ENCODE assay signal across 9 mouse cellular contexts in genomic region chr11:81374841-81375240, GRCm38 (mm10).
DNase-seq lines count a peak whose midpoint lies in the region; ATAC-seq and TF ChIP-seq lines count a peak whose summit lies in the region.
"Had no signal": no experiment of that assay in that cellular context is flagged by ENCODE, and none has a peak within 500 bp of the region (broad histone marks: within the 10 kb centered on the region; RNA-seq: fewer than 3 reads in every experiment).

No protein-coding gene starts in this region.

- H3K27me3 ChIP-seq in forebrain, embryonic 14.5 days (replicated peaks; ENCODE audit: control insufficient read depth, insufficient read depth, low read length) = no peaks in the 10 kb centered on the region
- no peaks in the 10 kb centered on the region for H3K27me3 ChIP-seq in forebrain, embryonic 15.5 days
- no peaks in the 10 kb centered on the region for H3K27me3 ChIP-seq in stomach, postnatal 0 days (ENCODE audit: control insufficient read depth, insufficient read depth, low read length)
- H3K27me3 ChIP-seq: liver, embryonic 15.5 days had no signal

- DNase-seq in forebrain, embryonic 14.5 days (ENCODE audit: low spot score) = peak; percentile 72
- peak; percentile 25 for DNase-seq in urinary bladder, postnatal 14 days (ENCODE audit: low spot score)
- DNase-seq in urinary bladder, adult 2 months (ENCODE audit: low spot score) = no peak
- peak; percentile 63 for DNase-seq in embryo, embryonic 11 days
- DNase-seq in large intestine, adult 2 months (ENCODE audit: low read depth, low spot score) = peak; percentile 8
- peak; percentile 25 for DNase-seq in lung, adult 2 months
- DNase-seq in stomach, postnatal 0 days (ENCODE audit: low spot score) = peak; percentile 46

- TF ChIP-seq CTCF in lung, adult 2 months (IDR thresholded peaks at IDR 0.05; ENCODE audit: insufficient read depth, low read length) = peak; percentile 46
- peak; percentile 81 for TF ChIP-seq CTCF in stomach, postnatal 0 days (IDR thresholded peaks at IDR 0.05; ENCODE audit: low read depth)

- no peak overlapping the region for H3K4me2 ChIP-seq in forebrain, embryonic 14.5 days (ENCODE audit: low read length)
- no peak overlapping the region for H3K4me2 ChIP-seq in forebrain, embryonic 15.5 days (replicated peaks)
- H3K4me2 ChIP-seq in stomach, postnatal 0 days (replicated peaks; ENCODE audit: low read depth) = no peak overlapping the region
- H3K4me2 ChIP-seq: liver, embryonic 15.5 days had no signal

- no peaks in the 10 kb centered on the region for H3K9me3 ChIP-seq in forebrain, embryonic 14.5 days (replicated peaks; ENCODE audit: control insufficient read depth, low read length)
- no peaks in the 10 kb centered on the region for H3K9me3 ChIP-seq in forebrain, embryonic 15.5 days
- H3K9me3 ChIP-seq in stomach, postnatal 0 days (ENCODE audit: control insufficient read depth, low read length) = no peaks in the 10 kb centered on the region
- H3K9me3 ChIP-seq: liver, embryonic 15.5 days had no signal

- H3K4me3 ChIP-seq in forebrain, embryonic 14.5 days (ENCODE audit: low read depth, low read length) = no peak overlapping the region
- H3K4me3 ChIP-seq in forebrain, embryonic 15.5 days = no peak overlapping the region
- no peak overlapping the region for H3K4me3 ChIP-seq in lung, adult 2 months (replicated peaks; ENCODE audit: extremely low read depth, low read depth, low read length)
- no peak overlapping the region for H3K4me3 ChIP-seq in stomach, postnatal 0 days (ENCODE audit: low read depth, low read length)
- H3K4me3 ChIP-seq: liver, embryonic 15.5 days had no signal

- no peak for TF ChIP-seq POLR2A in lung, adult 2 months (IDR thresholded peaks at IDR 0.05; ENCODE audit: borderline replicate concordance, extremely low read depth, low read depth, low read length)

- no peak for TF ChIP-seq EP300 in stomach, postnatal 0 days (optimal IDR thresholded peaks at IDR 0.05)

- H3K27ac ChIP-seq in forebrain, embryonic 14.5 days (ENCODE audit: low read depth, low read length) = no peak overlapping the region
- no peak overlapping the region for H3K27ac ChIP-seq in forebrain, embryonic 15.5 days (replicated peaks)
- no peak overlapping the region for H3K27ac ChIP-seq in stomach, postnatal 0 days (replicated peaks)
- H3K27ac ChIP-seq: liver, embryonic 15.5 days had no signal

- no peak for ATAC-seq in forebrain, embryonic 14.5 days
- ATAC-seq in forebrain, embryonic 15.5 days (replicated peaks) = no peak
- ATAC-seq in stomach, postnatal 0 days (ENCODE audit: low FRiP score, low TSS enrichment) = no peak

- no peak overlapping the region for H3K9ac ChIP-seq in forebrain, embryonic 14.5 days (ENCODE audit: low read length)
- H3K9ac ChIP-seq in forebrain, embryonic 15.5 days (replicated peaks) = no peak overlapping the region
- no peak overlapping the region for H3K9ac ChIP-seq in stomach, postnatal 0 days (ENCODE audit: low read length)
- H3K9ac ChIP-seq: liver, embryonic 15.5 days had no signal

- H3K36me3 ChIP-seq in forebrain, embryonic 14.5 days (ENCODE audit: control insufficient read depth, insufficient read depth, low read length) = no peaks in the 10 kb centered on the region
- H3K36me3 ChIP-seq in forebrain, embryonic 15.5 days = no peaks in the 10 kb centered on the region
- no peaks in the 10 kb centered on the region for H3K36me3 ChIP-seq in stomach, postnatal 0 days (ENCODE audit: control insufficient read depth, insufficient read depth, low read length)
- H3K36me3 ChIP-seq: liver, embryonic 15.5 days had no signal

- peaks cover 4% of the 10 kb centered on the region; the same call in 1 of the 2 replicates for H3K4me1 ChIP-seq in forebrain, embryonic 14.5 days (ENCODE audit: control insufficient read depth, insufficient read depth, low read length)
- peaks cover 13% of the 10 kb centered on the region for H3K4me1 ChIP-seq in forebrain, embryonic 15.5 days
- H3K4me1 ChIP-seq in lung, adult 2 months (ENCODE audit: control insufficient read depth, insufficient read depth, low read length) = no peaks in the 10 kb centered on the region
- no peaks in the 10 kb centered on the region for H3K4me1 ChIP-seq in stomach, postnatal 0 days (replicated peaks; ENCODE audit: control insufficient read depth, insufficient read depth)
- H3K4me1 ChIP-seq: liver, embryonic 15.5 days had no signal
